Mouse (Mus musculus) kidney, adult 2 months (tissue): ENCODE results near the gene Pgap3. TPM values are rescaled to one million over a fixed set of nuclear protein-coding genes. Genes with fewer than 3 reads are reported as not detected.

Experiments used
- DNase-seq: peaks from one replicate; pipeline ENCODE4 v3.0.0; 2021
- H3K27ac ChIP-seq: fragments of 200-500 bp; 2 replicates; pipeline ENCODE4 v1.5.1; 2012; ENCODE audit warnings: low read depth, low read length, control low read depth, inconsistent platforms; ENCODE audit not compliant: insufficient read depth
- H3K27me3 ChIP-seq: fragments of 200-500 bp; replicated peaks from 2 replicates; pipeline ENCODE4 v1.6.1; 2012; ENCODE audit warnings: mild to moderate bottlenecking, moderate library complexity, low read length, inconsistent platforms; ENCODE audit not compliant: control insufficient read depth, insufficient read depth
- H3K36me3 ChIP-seq: fragments of 200-500 bp; 2 replicates; pipeline ENCODE4 v1.6.1; 2012; ENCODE audit warnings: mild to moderate bottlenecking, moderate library complexity, low read length, inconsistent platforms; ENCODE audit not compliant: control insufficient read depth, insufficient read depth
- H3K4me1 ChIP-seq: fragments of 200-500 bp; 2 replicates; pipeline ENCODE4 v1.6.1; 2011; ENCODE audit warnings: low read length; ENCODE audit not compliant: control insufficient read depth, insufficient read depth
- H3K4me3 ChIP-seq: fragments of 200-500 bp; 2 replicates; pipeline ENCODE4 v1.5.1; 2011; ENCODE audit warnings: mild to moderate bottlenecking, low read depth, low read length, control low read depth; ENCODE audit not compliant: insufficient read depth
- CTCF ChIP-seq: fragments of 200-500 bp; conservative IDR thresholded peaks from 2 replicates; pipeline ENCODE4 v1.5.1; 2011; ENCODE audit warnings: low read depth, mild to moderate bottlenecking, control low read depth, low read length, moderate library complexity, mixed read lengths; ENCODE audit not compliant: insufficient read depth, insufficient read length
- POLR2A ChIP-seq: fragments of 200-500 bp; IDR thresholded peaks from one replicate; pipeline ENCODE4 v1.6.1; 2011; ENCODE audit warnings: low read depth, low read length, control low read depth
- WGBS: fragments of 180-500 bp; shearing (Covaris S2); methylation state at CpG from one replicate; pipeline ENCODE4 v1.1.7; 2018; 5-methylcytosine and 5-hydroxymethylcytosine counted together
- polyA plus RNA-seq: library from polyadenylated mRNA; depleted of rRNA; stranded (reverse); fragments of >200 nt; gene quantifications from 2 replicates; pipeline ENCODE4 v1.2.3, GENCODE M21; 2012; rRNA removed

Pgap3 gene
- polyA plus RNA-seq, result 32.2 and 35.4 TPM in 2 replicates

- H3K27ac ChIP-seq, result peak within 1 kb of the TSS; percentile 100
- H3K4me3 ChIP-seq, result peak within 1 kb of the TSS; percentile 98
- no peaks in the 10 kb centered on the region for H3K36me3 ChIP-seq
- H3K4me1 ChIP-seq, result peaks cover 11% of the 10 kb centered on the region; the same call in 1 of the 2 replicates
- 1% methylated on average over 40 of the region's 40 CpGs for WGBS
- TF ChIP-seq POLR2A (peak; percentile 25), CTCF (no peak)
- H3K27me3 ChIP-seq, result no peaks in the 10 kb centered on the region
- peak; percentile 94 for DNase-seq
Observed at GRCm38 (mm10) chr11:98400161-98400726, at the start of gene Pgap3. Gene Pgap3, minus strand, starts transcription at chr11:98400490.

GRCm38 (mm10) chr11:98449419-98449818, 49.1 kb upstream of the Pgap3 start:
- 29% methylated on average over 3 of the region's 3 CpGs for WGBS
- Histone ChIP-seq H3K27ac (peak overlapping the region; percentile 84), H3K4me3 (peak overlapping the region; percentile 66), H3K36me3 (peaks cover 14% of the 10 kb centered on the region), H3K4me1 (peaks cover 26% of the 10 kb centered on the region), H3K27me3 (no peaks in the 10 kb centered on the region)
- TF ChIP-seq POLR2A (no peak), CTCF (no peak)
- peak; percentile 33 for DNase-seq

- H3K27me3 ChIP-seq, result no peaks in the 10 kb centered on the region
- peak overlapping the region; percentile 89 for H3K4me3 ChIP-seq
- H3K4me1 ChIP-seq, result peaks cover 26% of the 10 kb centered on the region
- TF ChIP-seq POLR2A, result no peak
- TF ChIP-seq CTCF, result no peak
- 14% methylated on average over 13 of the region's 13 CpGs for WGBS
- DNase-seq, result peak; percentile 93
- peaks cover 11% of the 10 kb centered on the region for H3K36me3 ChIP-seq
- H3K27ac ChIP-seq, result peak overlapping the region; percentile 98
Observed at GRCm38 (mm10) chr11:98448191-98448790, 48.0 kb upstream of the Pgap3 start.

GRCm38 (mm10) chr11:98447475-98447834, 47.2 kb upstream of the Pgap3 start:
- 15% methylated on average over 7 of the region's 7 CpGs for WGBS
- peaks cover 26% of the 10 kb centered on the region for H3K4me1 ChIP-seq
- H3K27ac ChIP-seq, result peak overlapping the region; percentile 98
- H3K4me3 ChIP-seq, result peak overlapping the region; percentile 89
- no peak for TF ChIP-seq CTCF
- TF ChIP-seq POLR2A, result no peak
- H3K36me3 ChIP-seq, result peaks cover 8% of the 10 kb centered on the region
- no peak for DNase-seq
- H3K27me3 ChIP-seq, result no peaks in the 10 kb centered on the region

GRCm38 (mm10) chr11:98446562-98447474, 46.5 kb upstream of the Pgap3 start:
- 3% methylated on average over 33 of the region's 33 CpGs for WGBS
- Histone ChIP-seq H3K36me3 (peaks cover 4% of the 10 kb centered on the region), H3K4me3 (peak overlapping the region; percentile 89), H3K27ac (peak overlapping the region; percentile 98), H3K27me3 (no peaks in the 10 kb centered on the region), H3K4me1 (peaks cover 26% of the 10 kb centered on the region)
- TF ChIP-seq CTCF, result no peak
- no peak for TF ChIP-seq POLR2A
- peak; percentile 95 for DNase-seq

GRCm38 (mm10) chr11:98446213-98446561, 45.9 kb upstream of the Pgap3 start, which contains the start of gene Grb7:
Gene Grb7, plus strand, starts transcription at chr11:98446394.
- peak within 1 kb of the TSS; percentile 98 for H3K27ac ChIP-seq
- TF ChIP-seq POLR2A (no peak), CTCF (no peak)
- no peaks in the 10 kb centered on the region for H3K27me3 ChIP-seq
- WGBS, result 7% methylated on average over 5 of the region's 5 CpGs
- peaks cover 1% of the 10 kb centered on the region for H3K36me3 ChIP-seq
- DNase-seq, result no peak
- peaks cover 26% of the 10 kb centered on the region for H3K4me1 ChIP-seq
- H3K4me3 ChIP-seq, result peak within 1 kb of the TSS; percentile 89
